Mouse (Mus musculus) granulocyte monocyte progenitor cell, adult 5-6 weeks (primary cell): ENCODE data around the gene Nrg4. TPM values are rescaled to one million over a fixed set of nuclear protein-coding genes. Genes with fewer than 3 reads are reported as not detected.

Source experiments
- ATAC-seq: replicated peaks from 2 replicates; pipeline ENCODE4 v1.8.0; 2016; ENCODE audit warnings: mild to moderate bottlenecking, moderate TSS enrichment, inconsistent platforms; ENCODE audit not compliant: poor library complexity, severe bottlenecking
- total RNA-seq, 2 experiments: library from RNA; stranded (forward) in 1 of 2; stranded (reverse) in 1 of 2; fragments of 200-712, 200-1000 nt in 1 of 2; fragments of >200 nt in 1 of 2; fragmentation: Nextera tagmentation in 1 of 2; gene quantifications; 2 replicates each; pipeline ENCODE4 v1.2.3; 2014 to 2017

Nrg4 gene
- total RNA-seq (2014; fragmentation: Nextera tagmentation), result 6.2 and 9.2 TPM in 2 replicates
- total RNA-seq (2017), result 6.2 TPM in 2 replicates

- peak; percentile 62 for ATAC-seq
These were observed at the start of gene Nrg4, which contains the start of gene Tmem266 for GRCm38 (mm10) chr9:55326515-55327233. Nrg4 (minus strand) TSS chr9:55326844. Tmem266 (plus strand) TSS chr9:55326913.

GRCm38 (mm10) chr9:55371908-55372307, 45.3 kb upstream of the Nrg4 start:
- ATAC-seq, result no peak

GRCm38 (mm10) chr9:55368011-55368410, 41.4 kb upstream of the Nrg4 start:
- ATAC-seq, result no peak

- ATAC-seq, result peak; percentile 68
These were observed 37.1 kb upstream of the Nrg4 start for GRCm38 (mm10) chr9:55363707-55364106.

- ATAC-seq, result peak; percentile 68
These were observed 35.3 kb upstream of the Nrg4 start for GRCm38 (mm10) chr9:55361969-55362368.

- no peak for ATAC-seq
These were observed 34.2 kb upstream of the Nrg4 start for GRCm38 (mm10) chr9:55360861-55361260.

- no peak for ATAC-seq
These were observed 33.7 kb upstream of the Nrg4 start for GRCm38 (mm10) chr9:55360372-55360771.

- ATAC-seq, result no peak
These were observed 30.5 kb upstream of the Nrg4 start for GRCm38 (mm10) chr9:55357164-55357563.

- ATAC-seq, result no peak
These were observed 28.7 kb upstream of the Nrg4 start for GRCm38 (mm10) chr9:55355270-55355834.

GRCm38 (mm10) chr9:55354686-55355085, 28.0 kb upstream of the Nrg4 start:
- ATAC-seq, result no peak

GRCm38 (mm10) chr9:55348664-55349063, 22.0 kb upstream of the Nrg4 start:
- no peak for ATAC-seq

GRCm38 (mm10) chr9:55345332-55345731, 18.7 kb upstream of the Nrg4 start:
- no peak for ATAC-seq

- no peak for ATAC-seq
These were observed 17.5 kb upstream of the Nrg4 start for GRCm38 (mm10) chr9:55344165-55344564.

GRCm38 (mm10) chr9:55332949-55333348, 6.3 kb upstream of the Nrg4 start:
- ATAC-seq, result peak; percentile 27; the same call in 1 of the 2 replicates

GRCm38 (mm10) chr9:55332476-55332875, 5.8 kb upstream of the Nrg4 start:
- no peak for ATAC-seq

GRCm38 (mm10) chr9:55329401-55329800, 2.8 kb upstream of the Nrg4 start:
- ATAC-seq, result no peak

- ATAC-seq, result no peak
These were observed 1.7 kb upstream of the Nrg4 start for GRCm38 (mm10) chr9:55328151-55328918.

- ATAC-seq, result peak; percentile 71
These were observed 581 bp upstream of the Nrg4 start for GRCm38 (mm10) chr9:55327234-55327615.

GRCm38 (mm10) chr9:55325564-55326514, 805 bp downstream of the Nrg4 start:
- ATAC-seq, result no peak

GRCm38 (mm10) chr9:55325061-55325460, 1.6 kb downstream of the Nrg4 start:
- no peak for ATAC-seq
